Mouse (Mus musculus) A20 (cell line): ENCODE results near the gene Gm36028.
A peak's percentile ranks its signal among the peaks of the same experiment; 100 is the strongest.

Source experiments
- DNase-seq: peaks from one replicate; pipeline ENCODE4 v3.0.0-alpha.2; 2011; ENCODE audit warnings: low read depth, low spot score

Gene Gm36028

GRCm38 (mm10) chr16:37861029-37861428, at the start of gene Gm36028:
TSS of gene Gm36028 (minus strand) at chr16:37861146.
- no peak for DNase-seq

GRCm38 (mm10) chr16:37906456-37906855, 45.5 kb upstream of the Gm36028 start:
- no peak for DNase-seq

GRCm38 (mm10) chr16:37901318-37901717, 40.4 kb upstream of the Gm36028 start:
- no peak for DNase-seq

- DNase-seq: no peak
Observed at GRCm38 (mm10) chr16:37899357-37899756, 38.4 kb upstream of the Gm36028 start.

DNA sequence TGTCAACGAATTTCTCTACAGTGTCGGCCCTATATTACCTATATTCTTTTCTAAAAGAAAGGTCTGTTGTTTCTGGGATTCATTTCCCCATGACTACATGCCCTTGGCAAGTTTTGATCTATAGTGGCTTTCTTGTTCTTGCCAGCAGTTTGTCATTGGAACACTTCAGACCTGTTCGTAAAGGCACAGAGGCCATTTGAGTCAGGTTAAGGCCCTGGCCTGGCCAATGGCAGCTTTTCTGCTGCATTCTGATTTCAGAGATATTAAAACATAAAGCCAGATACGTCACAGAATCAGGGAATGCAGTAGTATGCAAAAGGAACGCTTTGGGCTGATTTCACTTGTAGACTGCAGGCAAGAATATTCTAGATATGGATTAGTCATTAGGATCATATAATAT, 37.8 kb upstream of the Gm36028 start:
- DNase-seq: no peak

DNA sequence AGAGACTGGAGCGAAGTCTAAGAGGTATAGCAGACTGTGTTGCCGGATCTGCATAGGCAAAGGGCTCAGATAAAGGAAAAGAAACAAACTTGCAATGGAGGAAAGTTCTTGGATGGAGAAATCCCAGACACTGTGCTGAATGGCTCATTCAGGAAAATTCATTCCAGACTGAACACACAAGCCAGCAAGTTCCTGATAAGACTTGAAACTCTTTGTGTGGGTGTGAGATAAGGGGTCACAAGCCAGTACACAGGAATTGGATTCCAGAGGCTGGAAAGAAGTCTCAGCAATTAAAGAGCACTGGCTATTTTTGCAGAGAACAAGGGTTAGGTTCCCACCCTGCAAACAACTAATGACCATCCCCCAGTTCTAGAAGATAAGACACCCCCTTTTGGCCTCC, 33.0 kb upstream of the Gm36028 start:
- no peak for DNase-seq

- no peak for DNase-seq
Observed at GRCm38 (mm10) chr16:37893381-37893780, 32.4 kb upstream of the Gm36028 start.

GRCm38 (mm10) chr16:37892667-37893066, 31.7 kb upstream of the Gm36028 start:
- no peak for DNase-seq

- DNase-seq: no peak
Observed at GRCm38 (mm10) chr16:37888986-37889385, 28.0 kb upstream of the Gm36028 start.

DNA sequence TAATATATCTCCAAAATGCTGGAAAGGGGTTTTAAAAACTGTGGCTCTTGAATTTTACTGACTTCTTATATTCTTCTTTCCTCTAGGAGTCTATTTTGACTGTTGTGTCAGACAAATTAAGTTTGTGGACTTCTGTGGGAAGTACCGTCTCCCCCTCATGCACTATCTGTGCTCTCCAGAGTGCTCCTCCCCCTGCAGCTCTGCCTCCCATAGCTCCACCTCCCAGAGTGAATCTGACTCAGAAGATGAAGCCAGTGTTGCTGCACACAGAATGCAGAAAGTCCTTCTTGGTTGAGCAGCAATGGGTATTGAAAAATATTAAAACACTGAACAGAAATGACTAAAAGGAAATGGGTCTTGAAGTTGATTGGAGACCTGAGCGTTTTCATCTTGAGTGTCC, 20.2 kb upstream of the Gm36028 start:
- no peak for DNase-seq

DNA sequence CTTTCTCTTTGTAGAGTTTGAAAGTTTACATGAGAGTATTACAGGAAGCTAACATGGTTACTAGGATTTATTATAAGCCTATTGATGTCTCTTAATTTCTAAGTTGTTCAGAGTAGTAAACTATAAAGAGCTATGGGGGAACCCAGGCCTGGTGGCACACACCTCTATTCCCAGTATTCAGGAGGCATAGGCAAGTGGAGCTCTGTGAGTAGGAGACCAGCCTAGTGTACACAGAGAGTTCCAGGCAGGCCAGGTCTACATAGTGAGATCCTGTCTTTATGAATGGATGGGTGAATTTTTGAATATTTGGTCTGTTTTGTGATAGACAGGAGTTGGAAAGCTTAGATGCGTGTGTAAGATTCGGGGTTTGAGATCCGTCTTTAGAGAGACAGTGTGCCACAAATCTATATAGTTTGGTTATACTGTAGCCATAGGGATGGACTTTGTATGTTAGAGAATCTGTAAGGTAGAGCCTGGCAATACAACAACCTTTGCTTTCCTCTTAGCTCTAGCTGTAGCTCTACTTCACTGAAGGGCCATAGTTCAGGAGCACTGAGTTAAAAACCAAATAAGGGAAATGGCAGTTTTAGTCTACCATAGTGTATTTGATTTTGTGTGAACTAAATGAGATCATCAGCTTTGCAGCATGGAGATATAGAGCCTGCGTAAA, 18.9 kb upstream of the Gm36028 start:
- no peak for DNase-seq

- DNase-seq: peak; percentile 56
Observed at GRCm38 (mm10) chr16:37878951-37879505, 18.1 kb upstream of the Gm36028 start.

GRCm38 (mm10) chr16:37877406-37877805, 16.5 kb upstream of the Gm36028 start:
- no peak for DNase-seq

- DNase-seq: no peak
Observed at GRCm38 (mm10) chr16:37874501-37875235, 13.7 kb upstream of the Gm36028 start.

GRCm38 (mm10) chr16:37871112-37871715, 10.3 kb upstream of the Gm36028 start:
- DNase-seq: no peak

GRCm38 (mm10) chr16:37869470-37870231, 8.7 kb upstream of the Gm36028 start:
- peak; percentile 41 for DNase-seq

- peak; percentile 58 for DNase-seq
Observed at GRCm38 (mm10) chr16:37868506-37869469, 7.8 kb upstream of the Gm36028 start.

DNA sequence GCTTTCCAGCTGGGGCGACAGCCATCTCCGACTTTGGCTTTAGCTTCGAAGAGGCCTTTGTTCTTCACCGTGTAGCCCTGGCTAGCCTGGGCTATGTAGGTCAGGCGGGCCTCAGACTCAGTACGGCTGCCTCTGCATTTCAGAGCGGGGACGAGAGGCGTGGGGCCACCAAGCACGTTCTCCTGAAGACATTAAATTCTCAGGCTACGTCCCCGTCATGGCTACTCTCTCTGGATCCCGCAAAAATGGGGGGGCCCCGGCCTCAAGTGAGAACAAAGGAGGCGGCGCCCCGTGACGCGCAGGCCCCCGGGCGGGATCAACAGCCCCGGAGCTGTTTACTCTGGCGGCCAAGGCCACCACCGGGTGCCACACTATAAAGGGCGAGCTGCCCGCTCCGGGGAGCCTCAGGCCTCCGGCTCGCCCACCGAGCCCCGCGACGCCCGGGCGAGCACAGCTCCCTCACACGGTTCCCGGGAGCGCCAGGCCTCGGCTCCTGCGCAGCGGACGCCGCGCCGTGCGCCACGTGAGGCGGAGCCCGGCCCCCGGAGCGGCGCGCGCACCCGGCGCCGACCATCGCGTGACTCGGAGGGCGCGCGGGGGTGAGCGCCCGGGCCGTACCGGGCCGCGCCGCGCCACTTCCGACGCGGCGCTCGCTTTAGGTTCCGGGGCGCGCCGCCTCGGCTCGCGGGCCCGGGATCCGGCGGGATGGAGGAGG, 7.0 kb upstream of the Gm36028 start, which contains the start of gene Lrrc58:
Gene Lrrc58, plus strand, starts transcription at position 599 of the 715 bp plus-strand sequence.
- DNase-seq: peak; percentile 90

DNA sequence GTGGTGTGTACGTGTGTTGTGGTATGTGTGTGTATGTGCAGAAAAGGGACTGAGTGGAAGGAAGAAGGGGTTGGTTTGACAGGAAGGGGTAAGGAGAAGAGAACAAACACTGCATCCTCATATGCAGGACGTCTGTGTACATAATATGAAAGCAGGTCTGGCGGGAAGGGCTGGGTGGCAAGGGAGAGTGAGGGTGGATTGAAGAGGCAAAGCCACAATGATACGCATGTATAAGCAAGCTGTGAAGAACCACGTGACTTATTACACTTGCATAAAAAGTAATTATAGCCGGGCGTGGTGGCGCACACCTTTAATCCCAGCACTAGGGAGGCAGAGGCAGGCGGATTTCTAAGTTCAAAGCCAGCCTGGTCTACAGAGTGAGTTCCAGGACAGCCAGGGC, 4.9 kb upstream of the Gm36028 start:
- DNase-seq: no peak

GRCm38 (mm10) chr16:37863876-37864275, 2.9 kb upstream of the Gm36028 start:
- no peak for DNase-seq
